Mouse (Mus musculus) cortical plate, adult 2 months (tissue): Measurements from ENCODE around the gene Iqsec1.

Experiments
- CTCF ChIP-seq: fragments of 200-500 bp; IDR thresholded peaks from 2 replicates; pipeline ENCODE4 v1.5.1; 2011; ENCODE audit warnings: mild to moderate bottlenecking, control low read depth, low read length; ENCODE audit not compliant: insufficient read depth; ENCODE audit errors: extremely low read depth
- POLR2A ChIP-seq: fragments of 200-500 bp; IDR thresholded peaks from 2 replicates; pipeline ENCODE4 v1.6.1; 2011; ENCODE audit warnings: mild to moderate bottlenecking, low read length, control low read depth; ENCODE audit not compliant: insufficient read depth; ENCODE audit errors: extremely low read depth

DNA sequence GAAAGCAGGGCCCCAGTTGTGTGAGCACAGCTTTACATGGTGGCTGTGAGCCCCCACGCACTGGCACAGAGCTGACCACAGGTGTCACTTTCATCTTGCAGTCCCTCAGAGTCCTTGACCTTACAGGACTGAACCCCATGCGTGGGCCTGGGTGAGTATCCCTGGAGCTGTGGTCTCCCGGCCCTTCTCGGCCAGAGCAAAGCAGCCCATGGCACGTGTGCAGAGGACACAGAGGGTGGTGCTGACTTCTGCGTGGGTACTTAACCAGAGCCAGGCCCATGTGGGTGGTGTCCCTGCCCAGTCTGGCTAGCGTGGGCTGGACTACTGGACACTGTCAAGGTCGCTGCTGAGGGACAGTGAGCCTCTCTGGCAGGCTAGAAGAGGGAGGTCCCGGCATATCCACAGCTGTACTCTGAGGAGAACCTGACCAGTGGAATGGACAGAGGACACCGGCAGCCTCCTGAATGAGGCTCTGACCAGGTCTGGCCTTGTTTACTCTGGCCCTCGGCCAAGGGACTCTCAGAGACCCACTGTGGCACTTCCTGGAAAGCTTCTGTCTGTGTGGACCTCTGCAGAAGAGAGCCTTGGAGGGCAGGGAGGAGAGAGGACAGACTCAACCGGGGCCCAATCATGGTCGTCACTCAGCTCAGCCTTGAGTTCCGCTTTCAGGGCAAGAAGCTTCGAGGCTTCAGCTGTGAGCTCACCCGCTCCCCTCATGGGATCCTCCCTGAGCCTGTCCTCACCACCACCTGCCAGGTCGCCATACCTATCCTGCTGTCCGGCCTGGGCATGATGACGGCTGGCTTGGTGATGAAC is 369.5 kb downstream of the Iqsec1 start:
- no peak for TF ChIP-seq CTCF
- TF ChIP-seq POLR2A: no peak
